Comparison of ENCODE assay signal across 8 mouse cellular contexts in the genomic region with DNA sequence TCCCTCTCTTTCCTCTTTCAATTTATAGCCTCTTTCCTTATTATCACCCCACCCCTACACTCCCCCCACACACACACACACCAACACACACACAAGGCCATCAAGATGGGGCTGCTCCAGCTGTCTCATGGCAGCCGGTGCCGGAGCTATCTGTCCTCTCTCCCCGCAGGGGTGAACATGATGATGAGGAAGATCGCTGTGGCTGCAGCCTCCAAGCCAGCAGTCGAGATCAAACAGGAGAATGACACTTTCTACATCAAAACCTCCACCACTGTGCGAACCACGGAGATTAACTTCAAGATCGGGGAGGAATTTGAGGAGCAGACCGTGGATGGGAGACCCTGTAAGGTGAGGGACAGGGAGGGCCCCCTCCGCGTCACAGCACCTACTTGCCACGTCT. TPM values are rescaled to one million over a fixed set of nuclear protein-coding genes. Genes with fewer than 3 reads are reported as not detected.
A peak's percentile ranks its signal among the peaks of the same experiment; 100 is the strongest.
DNase-seq lines count a peak whose midpoint lies in the region; ATAC-seq lines count a peak whose summit lies in the region.

No protein-coding gene starts in this region.

- H3K36me3 ChIP-seq in forebrain, embryonic 11.5 days (ENCODE audit: control insufficient read depth, insufficient read depth, low read length): peaks cover 5% of the 10 kb centered on the region; the same call in 1 of the 2 replicates
- no peaks in the 10 kb centered on the region for H3K36me3 ChIP-seq in forebrain, embryonic 16.5 days (ENCODE audit: control insufficient read depth, insufficient read depth)
- H3K36me3 ChIP-seq in megakaryocyte, embryonic 14.5 days (replicated peaks; ENCODE audit: low read length): no peaks in the 10 kb centered on the region
- H3K36me3 ChIP-seq in liver, embryonic 13.5 days: no peaks in the 10 kb centered on the region

- peak overlapping the region; percentile 1 for H3K9ac ChIP-seq in forebrain, embryonic 11.5 days (ENCODE audit: low read length)
- no peak overlapping the region for H3K9ac ChIP-seq in forebrain, embryonic 16.5 days (replicated peaks; ENCODE audit: low read depth, low read length)
- H3K9ac ChIP-seq in liver, embryonic 13.5 days: no peak overlapping the region

- peak overlapping the region; percentile 41; the same call in 1 of the 2 replicates for H3K27ac ChIP-seq in forebrain, embryonic 11.5 days (ENCODE audit: low read depth, low read length)
- H3K27ac ChIP-seq in forebrain, embryonic 16.5 days (ENCODE audit: low read length): no peak overlapping the region
- H3K27ac ChIP-seq in liver, embryonic 13.5 days: no peak overlapping the region

- H3K27me3 ChIP-seq in forebrain, embryonic 11.5 days (ENCODE audit: control insufficient read depth, insufficient read depth, low read length): no peaks in the 10 kb centered on the region
- H3K27me3 ChIP-seq in forebrain, embryonic 16.5 days (replicated peaks; ENCODE audit: control insufficient read depth, insufficient read depth, low read length): no peaks in the 10 kb centered on the region; the same call in 1 of the 2 replicates
- H3K27me3 ChIP-seq in megakaryocyte, embryonic 14.5 days (replicated peaks): peaks cover 96% of the 10 kb centered on the region
- peaks cover 97% of the 10 kb centered on the region for H3K27me3 ChIP-seq in liver, embryonic 13.5 days

- H3K4me3 ChIP-seq in forebrain, embryonic 11.5 days (ENCODE audit: low read depth, low read length): peak overlapping the region; percentile 15; the same call in 1 of the 2 replicates
- no peak overlapping the region for H3K4me3 ChIP-seq in forebrain, embryonic 16.5 days (replicated peaks; ENCODE audit: low read length)
- peak overlapping the region; percentile 25 for H3K4me3 ChIP-seq in megakaryocyte, embryonic 14.5 days (replicated peaks)
- no peak overlapping the region for H3K4me3 ChIP-seq in liver, embryonic 13.5 days (replicated peaks)

- ATAC-seq in forebrain, embryonic 11.5 days (replicated peaks; ENCODE audit: low FRiP score): no peak
- ATAC-seq in forebrain, embryonic 16.5 days: no peak
- no peak for ATAC-seq in megakaryocyte, adult 5-6 weeks (ENCODE audit: poor library complexity, severe bottlenecking)
- no peak for ATAC-seq in liver, embryonic 13.5 days (ENCODE audit: low read depth)
- ATAC-seq in frontal cortex, adult (ENCODE audit: low TSS enrichment): no peak

- no peak for DNase-seq in forebrain, embryonic 11.5 days (ENCODE audit: low spot score)
- no peak for DNase-seq in liver, embryonic 13.5 days
- DNase-seq in spleen, postnatal 4 days (ENCODE audit: low spot score in 2 of 2): no peak
- DNase-seq in urinary bladder, postnatal 4 days (ENCODE audit: low spot score in 2 of 2): no peak

- peak overlapping the region; percentile 26 for H3K4me2 ChIP-seq in forebrain, embryonic 11.5 days (ENCODE audit: low read depth, low read length, severe bottlenecking)
- no peak overlapping the region for H3K4me2 ChIP-seq in forebrain, embryonic 16.5 days (ENCODE audit: low read length)
- peak overlapping the region; percentile 35 for H3K4me2 ChIP-seq in liver, embryonic 13.5 days

- H3K9me3 ChIP-seq in forebrain, embryonic 11.5 days (ENCODE audit: control insufficient read depth, low read length): no peaks in the 10 kb centered on the region
- H3K9me3 ChIP-seq in forebrain, embryonic 16.5 days (ENCODE audit: control insufficient read depth, low read length): no peaks in the 10 kb centered on the region
- no peaks in the 10 kb centered on the region for H3K9me3 ChIP-seq in megakaryocyte, embryonic 14.5 days
- no peaks in the 10 kb centered on the region for H3K9me3 ChIP-seq in liver, embryonic 13.5 days (replicated peaks)

- 22% methylated on average over 12 of the region's 12 CpGs for WGBS in forebrain, embryonic 11.5 days
- 28% methylated on average over 12 of the region's 12 CpGs for WGBS in forebrain, embryonic 16.5 days
- 13% methylated on average over 12 of the region's 12 CpGs for WGBS in liver, embryonic 13.5 days (ENCODE audit: insufficient replicate concordance)

- peaks cover 36% of the 10 kb centered on the region for H3K4me1 ChIP-seq in forebrain, embryonic 11.5 days (replicated peaks; ENCODE audit: control insufficient read depth, insufficient read depth, low read length)
- H3K4me1 ChIP-seq in forebrain, embryonic 16.5 days (replicated peaks; ENCODE audit: control insufficient read depth, insufficient read depth, low read length): peaks cover 31% of the 10 kb centered on the region
- H3K4me1 ChIP-seq in megakaryocyte, embryonic 14.5 days: peaks cover 52% of the 10 kb centered on the region
- peaks cover 37% of the 10 kb centered on the region for H3K4me1 ChIP-seq in liver, embryonic 13.5 days (replicated peaks)

RNA-seq across cellular contexts. Expression of a gene that starts 3.5 kb away (rescaled TPM):
- 409 and 417 TPM in 2 replicates for polyA plus RNA-seq in forebrain, embryonic 11.5 days (2014; fragmentation: Nextera tagmentation; extraction: Ambion mirVana)
- 18.9 and 19.4 TPM in 2 replicates for polyA plus RNA-seq in forebrain, embryonic 16.5 days (2015; fragmentation: Nextera tagmentation; extraction: Ambion mirVana)
- polyA plus RNA-seq in megakaryocyte, embryonic 14.5 days (2012; ENCODE audit: insufficient read depth, low replicate concordance): 0.47 TPM in 1 of 2 replicates, not detected in the other
- 1.3 TPM in 1 of 2 replicates, not detected in the other for total RNA-seq in megakaryocyte, adult 5-6 weeks (2015)
- total RNA-seq in megakaryocyte, adult 5-6 weeks (2017): not detected in 2 replicates
- polyA plus RNA-seq in liver, embryonic 13.5 days (2015; fragmentation: Nextera tagmentation; extraction: Ambion mirVana): 2.2 and 2.3 TPM in 2 replicates

RNA-seq across cellular contexts. Expression of a gene that starts 18.9 kb away (rescaled TPM):
- polyA plus RNA-seq in forebrain, embryonic 11.5 days (2014; fragmentation: Nextera tagmentation; extraction: Ambion mirVana): 92.0 and 99.9 TPM in 2 replicates
- 35.7 and 41.6 TPM in 2 replicates for polyA plus RNA-seq in forebrain, embryonic 16.5 days (2015; fragmentation: Nextera tagmentation; extraction: Ambion mirVana)
- 0.29 TPM in 1 of 2 replicates, not detected in the other for polyA plus RNA-seq in megakaryocyte, embryonic 14.5 days (2012; ENCODE audit: insufficient read depth, low replicate concordance)
- not detected in 2 replicates for total RNA-seq in megakaryocyte, adult 5-6 weeks (2015)
- not detected in 2 replicates for total RNA-seq in megakaryocyte, adult 5-6 weeks (2017)
- 2.6 and 2.8 TPM in 2 replicates for polyA plus RNA-seq in liver, embryonic 13.5 days (2015; fragmentation: Nextera tagmentation; extraction: Ambion mirVana)

RNA-seq across cellular contexts. Expression of a gene that starts 21.4 kb away (rescaled TPM):
- polyA plus RNA-seq in forebrain, embryonic 11.5 days (2014; fragmentation: Nextera tagmentation; extraction: Ambion mirVana): 22.2 and 23.2 TPM in 2 replicates
- 18.4 and 23.5 TPM in 2 replicates for polyA plus RNA-seq in forebrain, embryonic 16.5 days (2015; fragmentation: Nextera tagmentation; extraction: Ambion mirVana)
- 13.9 and 14.0 TPM in 2 replicates for polyA plus RNA-seq in megakaryocyte, embryonic 14.5 days (2012; ENCODE audit: insufficient read depth, low replicate concordance)
- total RNA-seq in megakaryocyte, adult 5-6 weeks (2015): 7.2 and 7.8 TPM in 2 replicates
- 8.7 and 10.2 TPM in 2 replicates for total RNA-seq in megakaryocyte, adult 5-6 weeks (2017)
- 6.1 and 6.6 TPM in 2 replicates for polyA plus RNA-seq in liver, embryonic 13.5 days (2015; fragmentation: Nextera tagmentation; extraction: Ambion mirVana)

RNA-seq across cellular contexts. Expression of a gene that starts 21.8 kb away (rescaled TPM):
- 73.9 and 78.7 TPM in 2 replicates for polyA plus RNA-seq in forebrain, embryonic 11.5 days (2014; fragmentation: Nextera tagmentation; extraction: Ambion mirVana)
- 43.5 and 49.4 TPM in 2 replicates for polyA plus RNA-seq in forebrain, embryonic 16.5 days (2015; fragmentation: Nextera tagmentation; extraction: Ambion mirVana)
- 2.9 and 3.6 TPM in 2 replicates for polyA plus RNA-seq in megakaryocyte, embryonic 14.5 days (2012; ENCODE audit: insufficient read depth, low replicate concordance)
- total RNA-seq in megakaryocyte, adult 5-6 weeks (2015): 27.5 and 28.8 TPM in 2 replicates
- total RNA-seq in megakaryocyte, adult 5-6 weeks (2017): 25.0 and 26.3 TPM in 2 replicates
- 31.1 and 38.3 TPM in 2 replicates for polyA plus RNA-seq in liver, embryonic 13.5 days (2015; fragmentation: Nextera tagmentation; extraction: Ambion mirVana)

RNA-seq across cellular contexts. Expression of a gene that starts 32.6 kb away (rescaled TPM):
- 69.4 and 74.5 TPM in 2 replicates for polyA plus RNA-seq in forebrain, embryonic 11.5 days (2014; fragmentation: Nextera tagmentation; extraction: Ambion mirVana)
- polyA plus RNA-seq in forebrain, embryonic 16.5 days (2015; fragmentation: Nextera tagmentation; extraction: Ambion mirVana): 63.4 and 64.3 TPM in 2 replicates
- 3.1 and 14.1 TPM in 2 replicates for polyA plus RNA-seq in megakaryocyte, embryonic 14.5 days (2012; ENCODE audit: insufficient read depth, low replicate concordance)
- total RNA-seq in megakaryocyte, adult 5-6 weeks (2015): 134 and 135 TPM in 2 replicates
- 99.8 and 106 TPM in 2 replicates for total RNA-seq in megakaryocyte, adult 5-6 weeks (2017)
- 48.7 and 56.5 TPM in 2 replicates for polyA plus RNA-seq in liver, embryonic 13.5 days (2015; fragmentation: Nextera tagmentation; extraction: Ambion mirVana)

Comparison
In these comparisons a context has a peak if more than half of its experiments do, and no peak if none do; other contexts are left out.
1. H3K4me3 ChIP-seq: peak in forebrain, embryonic 11.5 days (single experiment) and megakaryocyte, embryonic 14.5 days (single experiment); none in forebrain, embryonic 16.5 days (single experiment) and liver, embryonic 13.5 days (single experiment).
2. RNA of a gene that starts 3.5 kb away (polyA plus RNA-seq): 409 to 417 TPM in forebrain, embryonic 11.5 days; 18.9 to 19.4 TPM in forebrain, embryonic 16.5 days, 2.2 to 2.3 TPM in liver, embryonic 13.5 days and 0.47 TPM in megakaryocyte, embryonic 14.5 days; every median in the first group is over 10 times any median in the second.